Mouse (Mus musculus) hindbrain, embryonic 12.5 days (tissue): ENCODE measurements around the gene Mpdu1. TPM values are rescaled to one million over a fixed set of nuclear protein-coding genes. Genes with fewer than 3 reads are reported as not detected.

Experiments used
- ATAC-seq: fragments of 200-750 bp; cut with Nextera tagmentation; 2 replicates; pipeline ENCODE4 v1.8.0; 2017; ENCODE audit warnings: moderate TSS enrichment; ENCODE audit not compliant: low FRiP score
- H3K27ac ChIP-seq: fragments of 300-500 bp; sonication (generic); 2 replicates; pipeline ENCODE4 v1.5.1; 2016; ENCODE audit warnings: mild to moderate bottlenecking
- H3K27me3 ChIP-seq: fragments of 300-500 bp; sonication (generic); 2 replicates; pipeline ENCODE4 v1.6.1; 2016; ENCODE audit warnings: mild to moderate bottlenecking
- H3K36me3 ChIP-seq: fragments of 300-500 bp; sonication (generic); 2 replicates; pipeline ENCODE4 v1.6.1; 2016; ENCODE audit warnings: mild to moderate bottlenecking
- H3K4me1 ChIP-seq: fragments of 300-500 bp; sonication (generic); 2 replicates; pipeline ENCODE4 v1.6.1; 2016
- H3K4me2 ChIP-seq: fragments of 300-500 bp; sonication (generic); replicated peaks from 2 replicates; pipeline ENCODE4 v1.6.1; 2016; ENCODE audit warnings: mild to moderate bottlenecking
- H3K4me3 ChIP-seq: fragments of 300-500 bp; sonication (generic); 2 replicates; pipeline ENCODE4 v1.5.1; 2016; ENCODE audit warnings: mild to moderate bottlenecking
- H3K9ac ChIP-seq: fragments of 300-500 bp; sonication (generic); 2 replicates; pipeline ENCODE4 v1.6.1; 2016; ENCODE audit warnings: mild to moderate bottlenecking, moderate library complexity
- H3K9me3 ChIP-seq: fragments of 300-500 bp; sonication (generic); replicated peaks from 2 replicates; pipeline ENCODE4 v1.6.1; 2016; ENCODE audit warnings: mild to moderate bottlenecking
- WGBS: fragments of 180-500 bp; shearing (Covaris S2); methylation state at CpG from one replicate; pipeline ENCODE4 v1.1.7; 2016; 5-methylcytosine and 5-hydroxymethylcytosine counted together
- polyA plus RNA-seq: library from polyadenylated mRNA; unstranded; fragments of >200 nt; fragmentation: Nextera tagmentation; extraction: Ambion mirVana; gene quantifications from 2 replicates; pipeline ENCODE4 v1.2.1, GENCODE M21; 2016

Gene Mpdu1
- polyA plus RNA-seq, 1 experiment from 2014 or later = 69.1 TPM

GRCm38 (mm10) chr11:69671726-69672124, 9.3 kb upstream of the Mpdu1 start:
- H3K27ac ChIP-seq = peak overlapping the region; percentile 96
- under 1% methylated on average over 43 of the region's 43 CpGs for WGBS
- peak overlapping the region; percentile 89 for H3K4me3 ChIP-seq
- peaks cover 30% of the 10 kb centered on the region for H3K4me1 ChIP-seq
- H3K9me3 ChIP-seq = no peaks in the 10 kb centered on the region
- peak overlapping the region; percentile 97 for H3K4me2 ChIP-seq
- no peaks in the 10 kb centered on the region for H3K27me3 ChIP-seq
- H3K9ac ChIP-seq = peak overlapping the region; percentile 99
- H3K36me3 ChIP-seq = peaks cover 74% of the 10 kb centered on the region
- peak; percentile 30; the same call in 1 of the 2 replicates for ATAC-seq

GRCm38 (mm10) chr11:69670786-69671725, 8.6 kb upstream of the Mpdu1 start:
- Histone ChIP-seq H3K9me3 (no peaks in the 10 kb centered on the region), H3K27me3 (no peaks in the 10 kb centered on the region), H3K4me3 (peak overlapping the region; percentile 89), H3K36me3 (peaks cover 74% of the 10 kb centered on the region), H3K9ac (peak overlapping the region; percentile 99), H3K4me1 (peaks cover 30% of the 10 kb centered on the region), H3K27ac (peak overlapping the region; percentile 96), H3K4me2 (peak overlapping the region; percentile 97)
- ATAC-seq = peak; percentile 64
- WGBS = 1% methylated on average over 58 of the region's 61 CpGs

- Histone ChIP-seq H3K27ac (no peak overlapping the region), H3K4me2 (no peak overlapping the region), H3K9ac (no peak overlapping the region), H3K4me3 (no peak overlapping the region), H3K4me1 (peaks cover 29% of the 10 kb centered on the region), H3K36me3 (peaks cover 70% of the 10 kb centered on the region), H3K27me3 (no peaks in the 10 kb centered on the region), H3K9me3 (no peaks in the 10 kb centered on the region)
- ATAC-seq = no peak
- 89% methylated on average over 3 of the region's 3 CpGs for WGBS
Observed at GRCm38 (mm10) chr11:69666665-69667005, 4.2 kb upstream of the Mpdu1 start.

GRCm38 (mm10) chr11:69665961-69666664, 3.7 kb upstream of the Mpdu1 start, which contains the start of gene Cd68:
Cd68 (minus strand) TSS chr11:69666153.
- peak within 1 kb of the TSS; percentile 37; the same call in 1 of the 2 replicates for H3K27ac ChIP-seq
- H3K9ac ChIP-seq = no peak within 1 kb of the TSS
- no peak for ATAC-seq
- H3K4me3 ChIP-seq = no peak within 1 kb of the TSS
- 28% methylated on average over 7 of the region's 7 CpGs for WGBS
- H3K27me3 ChIP-seq = no peaks in the 10 kb centered on the region
- H3K4me1 ChIP-seq = peaks cover 35% of the 10 kb centered on the region
- H3K36me3 ChIP-seq = peaks cover 70% of the 10 kb centered on the region
- no peak within 1 kb of the TSS for H3K4me2 ChIP-seq
- H3K9me3 ChIP-seq = no peaks in the 10 kb centered on the region

GRCm38 (mm10) chr11:69665457-69665960, 3.1 kb upstream of the Mpdu1 start:
- no peaks in the 10 kb centered on the region for H3K9me3 ChIP-seq
- H3K4me1 ChIP-seq = peaks cover 36% of the 10 kb centered on the region
- no peak for ATAC-seq
- 75% methylated on average over 9 of the region's 9 CpGs for WGBS
- H3K27ac ChIP-seq = peak overlapping the region; percentile 37; the same call in 1 of the 2 replicates
- no peak overlapping the region for H3K4me3 ChIP-seq
- H3K4me2 ChIP-seq = no peak overlapping the region
- peaks cover 66% of the 10 kb centered on the region for H3K36me3 ChIP-seq
- H3K9ac ChIP-seq = no peak overlapping the region
- no peaks in the 10 kb centered on the region for H3K27me3 ChIP-seq

- Histone ChIP-seq H3K4me3 (no peak overlapping the region), H3K9ac (no peak overlapping the region), H3K4me1 (peaks cover 29% of the 10 kb centered on the region), H3K27me3 (no peaks in the 10 kb centered on the region), H3K36me3 (peaks cover 59% of the 10 kb centered on the region), H3K27ac (0 out of 2 replicates have a peak overlapping the region, but pooled peaks have one; percentile 30), H3K4me2 (no peak overlapping the region), H3K9me3 (no peaks in the 10 kb centered on the region)
- WGBS = 96% methylated on average over 7 of the region's 7 CpGs
- no peak for ATAC-seq
Observed at GRCm38 (mm10) chr11:69664841-69665240, 2.4 kb upstream of the Mpdu1 start.

GRCm38 (mm10) chr11:69663795-69664194, 1.4 kb upstream of the Mpdu1 start:
- ATAC-seq = no peak
- no peaks in the 10 kb centered on the region for H3K9me3 ChIP-seq
- no peak overlapping the region for H3K4me3 ChIP-seq
- no peaks in the 10 kb centered on the region for H3K27me3 ChIP-seq
- 91% methylated on average over 6 of the region's 6 CpGs for WGBS
- no peak overlapping the region for H3K9ac ChIP-seq
- peaks cover 53% of the 10 kb centered on the region for H3K36me3 ChIP-seq
- peak overlapping the region; percentile 97; the same call in 1 of the 2 replicates for H3K27ac ChIP-seq
- H3K4me2 ChIP-seq = no peak overlapping the region
- H3K4me1 ChIP-seq = peaks cover 21% of the 10 kb centered on the region

GRCm38 (mm10) chr11:69662967-69663671, 677 bp upstream of the Mpdu1 start:
- Histone ChIP-seq H3K27ac (peak overlapping the region; percentile 97), H3K4me2 (peak overlapping the region; percentile 57), H3K9ac (peak overlapping the region; percentile 61), H3K9me3 (no peaks in the 10 kb centered on the region), H3K4me1 (peaks cover 20% of the 10 kb centered on the region), H3K36me3 (peaks cover 53% of the 10 kb centered on the region), H3K4me3 (peak overlapping the region; percentile 48), H3K27me3 (no peaks in the 10 kb centered on the region)
- WGBS = 65% methylated on average over 13 of the region's 13 CpGs
- ATAC-seq = peak; percentile 51

GRCm38 (mm10) chr11:69661221-69661881, 1.1 kb downstream of the Mpdu1 start:
- no peaks in the 10 kb centered on the region for H3K9me3 ChIP-seq
- H3K27me3 ChIP-seq = no peaks in the 10 kb centered on the region
- H3K36me3 ChIP-seq = peaks cover 56% of the 10 kb centered on the region
- ATAC-seq = no peak
- H3K27ac ChIP-seq = peak overlapping the region; percentile 97
- H3K4me2 ChIP-seq = peak overlapping the region; percentile 57
- 81% methylated on average over 3 of the region's 3 CpGs for WGBS
- H3K4me3 ChIP-seq = peak overlapping the region; percentile 48
- H3K4me1 ChIP-seq = peaks cover 27% of the 10 kb centered on the region
- peak overlapping the region; percentile 61 for H3K9ac ChIP-seq

- peaks cover 22% of the 10 kb centered on the region for H3K4me1 ChIP-seq
- no peak overlapping the region for H3K27ac ChIP-seq
- H3K4me2 ChIP-seq = no peak overlapping the region
- H3K36me3 ChIP-seq = peaks cover 53% of the 10 kb centered on the region
- no peak overlapping the region for H3K4me3 ChIP-seq
- no peak for ATAC-seq
- H3K9ac ChIP-seq = no peak overlapping the region
- H3K9me3 ChIP-seq = no peaks in the 10 kb centered on the region
- 83% methylated on average over 15 of the region's 15 CpGs for WGBS
- no peaks in the 10 kb centered on the region for H3K27me3 ChIP-seq
Observed at GRCm38 (mm10) chr11:69657462-69657881, 5.0 kb downstream of the Mpdu1 start.
